Mouse (Mus musculus): ENCODE measurements at regions not wholly inside any gene's neighbourhood (a gene's known extent, or its start where the extent isn't known, plus 50 kb on each side); places are given as distances from the start of the nearest gene placed in this dataset.

DNA sequence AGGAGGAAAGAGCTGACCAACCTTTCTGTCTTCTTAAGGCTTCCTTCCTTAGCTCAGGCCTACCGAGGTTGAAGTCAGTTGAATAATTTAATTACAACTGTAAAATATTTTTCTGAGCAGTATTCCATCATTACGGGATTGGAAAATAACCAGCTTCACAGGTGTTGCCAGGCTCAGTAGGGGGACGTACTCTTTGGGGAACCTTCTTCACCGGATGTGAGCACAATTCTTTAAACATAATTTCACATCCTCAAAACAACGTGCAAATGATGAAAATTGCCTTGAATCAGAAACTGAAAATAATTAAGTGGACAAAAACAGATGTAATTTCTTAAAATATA, 515.9 kb downstream of the Tns3 start:
- H3K4me1 ChIP-seq = peaks cover 4% of the 10 kb centered on the region; the same call in 1 of the 2 replicates
- H3K4me3 ChIP-seq = no peak overlapping the region
- no peaks in the 10 kb centered on the region for H3K36me3 ChIP-seq
- H3K9me3 ChIP-seq = no peaks in the 10 kb centered on the region
- 94% methylated on average over 5 of the region's 5 CpGs for WGBS
- H3K4me2 ChIP-seq (replicated peaks) = no peak overlapping the region
- ATAC-seq (ENCODE audit: low FRiP score, low read depth) = no peak
- H3K27ac ChIP-seq = no peak overlapping the region
- H3K9ac ChIP-seq = no peak overlapping the region
- H3K27me3 ChIP-seq (replicated peaks) = no peaks in the 10 kb centered on the region

DNA sequence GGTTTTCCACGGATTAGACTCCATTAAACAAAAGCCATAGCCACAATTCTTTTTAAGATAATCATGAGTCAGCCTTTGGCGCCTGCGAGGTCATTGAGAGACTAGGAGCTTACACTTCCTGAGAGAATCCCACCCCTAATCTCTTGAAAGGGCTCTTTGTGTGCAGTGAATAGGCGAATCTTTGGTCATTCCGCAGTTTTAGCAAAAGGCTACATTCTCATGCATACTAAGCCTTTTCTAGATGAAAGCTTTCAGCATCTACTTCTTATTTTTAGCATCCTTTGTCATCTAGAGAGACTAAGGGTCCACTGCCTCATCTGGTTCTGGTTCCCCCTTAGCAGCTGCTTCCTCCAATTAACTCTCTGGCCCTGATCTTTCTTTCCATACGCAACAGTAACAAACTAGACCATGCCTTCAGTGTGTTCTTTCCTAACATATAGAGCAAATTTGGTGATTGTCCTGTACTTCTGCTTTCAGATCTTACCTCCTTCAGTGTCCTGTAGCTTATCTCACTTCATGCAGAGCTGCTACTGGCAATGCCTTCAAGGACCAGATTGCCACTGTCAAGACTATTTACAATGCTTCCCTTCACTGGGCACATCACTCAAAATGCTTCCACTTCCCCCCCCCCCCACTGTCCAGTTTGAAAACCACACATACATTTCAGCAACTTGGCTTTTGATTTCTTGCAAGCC, 516.4 kb downstream of the Tns3 start:
- Histone ChIP-seq H3K36me3 (no peaks in the 10 kb centered on the region), H3K9ac (no peak overlapping the region), H3K27me3 (replicated peaks) (no peaks in the 10 kb centered on the region), H3K9me3 (no peaks in the 10 kb centered on the region), H3K4me1 (peaks cover 4% of the 10 kb centered on the region; the same call in 1 of the 2 replicates), H3K4me3 (no peak overlapping the region), H3K4me2 (replicated peaks) (no peak overlapping the region), H3K27ac (no peak overlapping the region)
- 44% methylated on average over 6 of the region's 6 CpGs for WGBS
- 0 out of 2 replicates have a peak, but pooled peaks have one; percentile 37 for ATAC-seq (ENCODE audit: low FRiP score, low read depth)

- 47% methylated on average over 4 of the region's 4 CpGs for WGBS
- no peaks in the 10 kb centered on the region for H3K4me1 ChIP-seq
- no peak overlapping the region for H3K9ac ChIP-seq
- no peak overlapping the region for H3K27ac ChIP-seq
- H3K27me3 ChIP-seq (replicated peaks) = no peaks in the 10 kb centered on the region
- no peaks in the 10 kb centered on the region for H3K36me3 ChIP-seq
- no peak for ATAC-seq (ENCODE audit: low FRiP score, low read depth)
- no peaks in the 10 kb centered on the region for H3K9me3 ChIP-seq
- H3K4me3 ChIP-seq = no peak overlapping the region
- no peak overlapping the region for H3K4me2 ChIP-seq (replicated peaks)
These were observed 527.0 kb downstream of the Tns3 start for GRCm38 (mm10) chr11:8137366-8137765.

- H3K9me3 ChIP-seq = no peaks in the 10 kb centered on the region
- H3K36me3 ChIP-seq = no peaks in the 10 kb centered on the region
- no peak for ATAC-seq (ENCODE audit: low FRiP score, low read depth)
- no peak overlapping the region for H3K4me3 ChIP-seq
- 93% methylated on average over 4 of the region's 4 CpGs for whole genome bisulfite sequencing
- no peaks in the 10 kb centered on the region for H3K27me3 ChIP-seq (replicated peaks)
- no peak overlapping the region for H3K4me2 ChIP-seq (replicated peaks)
- no peaks in the 10 kb centered on the region for H3K4me1 ChIP-seq
- no peak overlapping the region for H3K9ac ChIP-seq
- H3K27ac ChIP-seq = no peak overlapping the region
These were observed 527.7 kb downstream of the Tns3 start for GRCm38 (mm10) chr11:8136666-8137065.

- ATAC-seq (ENCODE audit: low FRiP score, low read depth) = no peak
- Histone ChIP-seq H3K4me3 (no peak overlapping the region), H3K9me3 (no peaks in the 10 kb centered on the region), H3K36me3 (no peaks in the 10 kb centered on the region), H3K4me2 (replicated peaks) (no peak overlapping the region), H3K27ac (no peak overlapping the region), H3K27me3 (replicated peaks) (no peaks in the 10 kb centered on the region), H3K4me1 (no peaks in the 10 kb centered on the region), H3K9ac (no peak overlapping the region)
- 86% methylated on average over 2 of the region's 2 CpGs for WGBS
These were observed 555.0 kb downstream of the Tns3 start for GRCm38 (mm10) chr11:8109286-8109685.

GRCm38 (mm10) chr11:8101091-8101490, 563.2 kb downstream of the Tns3 start:
- H3K9ac ChIP-seq = no peak overlapping the region
- ATAC-seq (ENCODE audit: low FRiP score, low read depth) = no peak
- H3K27ac ChIP-seq = no peak overlapping the region

GRCm38 (mm10) chr11:8084328-8084727, 580.0 kb downstream of the Tns3 start:
- H3K36me3 ChIP-seq = no peaks in the 10 kb centered on the region
- no peaks in the 10 kb centered on the region for H3K4me1 ChIP-seq
- H3K27me3 ChIP-seq (replicated peaks) = no peaks in the 10 kb centered on the region
- H3K9ac ChIP-seq = no peak overlapping the region
- H3K27ac ChIP-seq = no peak overlapping the region
- WGBS = 92% methylated on average over 2 of the region's 2 CpGs
- no peak overlapping the region for H3K4me2 ChIP-seq (replicated peaks)
- ATAC-seq (ENCODE audit: low FRiP score, low read depth) = no peak
- no peaks in the 10 kb centered on the region for H3K9me3 ChIP-seq
- H3K4me3 ChIP-seq = no peak overlapping the region

More at GRCm38 (mm10) chr11:8101091-8101490, 563.2 kb downstream of the Tns3 start:
- WGBS = 86% methylated on average over 7 of the region's 7 CpGs
- H3K4me1 ChIP-seq = no peaks in the 10 kb centered on the region
- no peak overlapping the region for H3K4me2 ChIP-seq (replicated peaks)
- H3K4me3 ChIP-seq = no peak overlapping the region
- no peaks in the 10 kb centered on the region for H3K9me3 ChIP-seq
- no peaks in the 10 kb centered on the region for H3K36me3 ChIP-seq
- H3K27me3 ChIP-seq (replicated peaks) = no peaks in the 10 kb centered on the region

GRCm38 (mm10) chr11:8082811-8083210, 581.5 kb downstream of the Tns3 start:
- Histone ChIP-seq H3K4me2 (replicated peaks) (no peak overlapping the region), H3K27ac (no peak overlapping the region), H3K27me3 (replicated peaks) (no peaks in the 10 kb centered on the region), H3K4me3 (no peak overlapping the region), H3K9me3 (no peaks in the 10 kb centered on the region), H3K9ac (no peak overlapping the region), H3K4me1 (no peaks in the 10 kb centered on the region), H3K36me3 (no peaks in the 10 kb centered on the region)
- no peak for ATAC-seq (ENCODE audit: low FRiP score, low read depth)
- WGBS = 86% methylated on average over 5 of the region's 6 CpGs

DNA sequence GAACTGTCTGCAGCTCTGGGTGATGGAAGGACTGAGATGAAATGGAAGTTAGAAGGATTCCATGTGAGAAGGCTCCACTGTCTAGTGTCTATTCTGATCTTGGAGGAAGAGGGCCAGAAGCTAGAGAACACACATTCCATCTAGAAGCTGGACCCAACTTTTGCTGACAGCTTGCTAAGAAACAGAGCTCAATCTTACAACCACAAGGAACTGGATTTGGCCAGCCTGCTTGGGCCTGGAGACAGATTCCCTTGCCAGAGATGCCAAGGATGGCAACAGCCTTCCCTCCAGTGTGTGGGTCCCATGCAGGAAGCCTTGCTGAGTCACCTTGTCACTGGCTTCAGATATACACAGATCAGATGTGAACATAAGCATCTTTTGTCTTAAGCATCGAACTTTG, 591.0 kb downstream of the Tns3 start:
- no peak for ATAC-seq (ENCODE audit: low FRiP score, low read depth)
- H3K9ac ChIP-seq = no peak overlapping the region
- WGBS = 86% methylated on average over 1 of the region's 1 CpGs
- H3K4me1 ChIP-seq = no peaks in the 10 kb centered on the region
- H3K4me3 ChIP-seq = no peak overlapping the region
- H3K27ac ChIP-seq = no peak overlapping the region
- no peak overlapping the region for H3K4me2 ChIP-seq (replicated peaks)
- no peaks in the 10 kb centered on the region for H3K36me3 ChIP-seq
- H3K9me3 ChIP-seq = no peaks in the 10 kb centered on the region
- H3K27me3 ChIP-seq (replicated peaks) = no peaks in the 10 kb centered on the region

DNA sequence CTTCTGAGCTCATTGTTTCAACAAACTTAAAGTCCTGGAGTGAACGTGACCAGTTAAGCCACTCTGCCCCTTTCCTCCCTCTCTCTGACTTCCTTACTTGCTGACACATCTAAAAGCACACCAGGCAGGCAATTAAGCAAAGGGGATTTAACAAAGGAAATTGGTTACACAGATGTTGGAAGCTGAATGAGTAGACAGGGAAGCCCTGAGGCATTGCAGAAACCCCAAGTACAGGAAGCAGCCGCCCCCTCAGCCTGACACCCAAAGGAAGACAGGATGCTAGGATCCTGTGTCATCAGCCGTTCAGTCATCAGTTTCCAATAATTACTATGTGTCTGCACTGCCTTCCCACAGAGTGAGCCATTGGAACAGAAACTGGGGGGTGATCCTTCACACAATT, 595.5 kb downstream of the Tns3 start:
- H3K9ac ChIP-seq = no peak overlapping the region
- WGBS = 22% methylated on average over 3 of the region's 3 CpGs
- no peaks in the 10 kb centered on the region for H3K27me3 ChIP-seq (replicated peaks)
- H3K27ac ChIP-seq = no peak overlapping the region
- no peaks in the 10 kb centered on the region for H3K36me3 ChIP-seq
- H3K4me1 ChIP-seq = no peaks in the 10 kb centered on the region; the same call in 1 of the 2 replicates
- no peak overlapping the region for H3K4me2 ChIP-seq (replicated peaks)
- no peaks in the 10 kb centered on the region for H3K9me3 ChIP-seq
- H3K4me3 ChIP-seq = no peak overlapping the region
- peak; percentile 63 for ATAC-seq (ENCODE audit: low FRiP score, low read depth)

DNA sequence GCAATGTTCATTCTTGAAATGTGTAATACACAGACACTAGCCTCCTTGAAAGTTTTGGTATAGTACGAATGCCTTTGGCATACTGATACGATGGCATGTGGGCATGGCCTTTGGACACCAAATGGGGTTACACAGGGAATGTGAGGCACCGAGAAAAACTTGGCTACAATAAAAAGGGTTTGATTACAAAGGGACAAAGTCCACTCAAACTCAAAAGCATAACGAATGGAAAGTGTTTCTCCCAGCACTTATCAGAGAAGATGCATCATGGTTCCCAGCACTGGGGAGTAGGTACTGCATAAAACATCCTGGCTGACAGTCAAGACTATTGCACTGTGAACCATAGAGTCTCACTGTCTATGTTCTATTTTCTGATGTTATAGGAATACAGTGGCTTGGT, 597.0 kb downstream of the Tns3 start:
- 87% methylated on average over 4 of the region's 4 CpGs for WGBS
- H3K9ac ChIP-seq = no peak overlapping the region
- no peaks in the 10 kb centered on the region for H3K9me3 ChIP-seq
- no peak overlapping the region for H3K27ac ChIP-seq
- no peak overlapping the region for H3K4me2 ChIP-seq (replicated peaks)
- ATAC-seq (ENCODE audit: low FRiP score, low read depth) = no peak
- no peaks in the 10 kb centered on the region for H3K27me3 ChIP-seq (replicated peaks)
- H3K4me3 ChIP-seq = no peak overlapping the region
- H3K4me1 ChIP-seq = no peaks in the 10 kb centered on the region; the same call in 1 of the 2 replicates
- H3K36me3 ChIP-seq = no peaks in the 10 kb centered on the region

DNA sequence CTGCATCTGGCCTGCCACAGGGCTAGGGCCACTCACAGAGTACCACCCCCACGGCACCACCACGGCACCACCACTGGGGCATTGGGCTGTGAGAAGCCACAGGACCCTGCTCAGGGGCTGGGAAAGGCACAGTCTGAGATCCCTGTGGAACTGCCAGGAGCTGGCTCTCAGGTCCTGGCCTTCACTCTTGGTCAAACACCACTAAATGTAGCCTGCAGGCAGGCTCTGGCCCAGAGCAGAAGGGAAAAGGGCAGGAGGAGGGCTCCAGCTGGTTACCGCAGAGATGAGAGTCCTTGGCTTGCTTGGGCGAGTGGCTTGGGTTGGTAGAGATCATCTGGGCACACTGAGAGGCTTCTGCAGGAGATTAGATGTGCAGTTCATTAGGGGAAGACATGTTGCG, 598.5 kb downstream of the Tns3 start:
- Histone ChIP-seq H3K4me2 (replicated peaks) (no peak overlapping the region), H3K9me3 (no peaks in the 10 kb centered on the region), H3K9ac (no peak overlapping the region), H3K27ac (no peak overlapping the region), H3K36me3 (no peaks in the 10 kb centered on the region), H3K4me3 (no peak overlapping the region), H3K4me1 (no peaks in the 10 kb centered on the region; the same call in 1 of the 2 replicates), H3K27me3 (replicated peaks) (no peaks in the 10 kb centered on the region)
- no peak for ATAC-seq (ENCODE audit: low FRiP score, low read depth)
- 87% methylated on average over 5 of the region's 5 CpGs for WGBS

DNA sequence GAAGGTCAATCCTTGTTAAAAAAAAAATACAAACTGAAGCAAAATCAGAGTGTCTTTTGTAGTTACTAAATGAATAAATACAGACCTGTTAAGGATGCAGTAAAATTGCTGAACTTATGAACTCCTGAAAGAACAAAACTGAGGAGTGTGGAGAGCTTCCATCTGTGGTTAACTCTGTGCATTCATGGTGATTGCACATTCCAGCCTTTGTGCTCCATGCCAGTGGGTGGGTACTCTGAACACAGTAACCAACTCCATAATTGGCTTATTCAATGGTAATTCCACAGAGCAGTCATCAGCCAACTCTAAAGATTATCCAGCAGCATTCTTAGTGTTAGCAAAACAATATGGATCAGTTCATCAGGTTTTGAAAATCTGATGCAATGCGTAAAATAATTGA, 599.2 kb downstream of the Tns3 start:
- ATAC-seq (ENCODE audit: low FRiP score, low read depth) = no peak
- Histone ChIP-seq H3K27me3 (replicated peaks) (no peaks in the 10 kb centered on the region), H3K4me2 (replicated peaks) (no peak overlapping the region), H3K9me3 (no peaks in the 10 kb centered on the region), H3K4me1 (no peaks in the 10 kb centered on the region; the same call in 1 of the 2 replicates), H3K27ac (no peak overlapping the region), H3K9ac (no peak overlapping the region), H3K4me3 (no peak overlapping the region), H3K36me3 (no peaks in the 10 kb centered on the region)
- WGBS = 96% methylated on average over 1 of the region's 1 CpGs
